Mouse (Mus musculus) MEL (cell line): ENCODE data around the gene Rnf44.

Source experiments
- HCFC1 ChIP-seq: IDR thresholded peaks from 2 replicates; pipeline ENCODE4 v1.6.1; 2012; ENCODE audit warnings: low read depth, mild to moderate bottlenecking, inconsistent platforms, low read length, improper control_type of control experiment, moderate library complexity
- MEF2A ChIP-seq: IDR thresholded peaks from 2 replicates; pipeline ENCODE4 v1.6.1; 2014; ENCODE audit warnings: low read depth, mild to moderate bottlenecking, inconsistent platforms, low read length, improper control_type of control experiment; ENCODE audit not compliant: poor library complexity, insufficient replicate concordance, severe bottlenecking; ENCODE audit errors: extremely low read depth
- MYC ChIP-seq: IDR thresholded peaks from 2 replicates; pipeline ENCODE4 v1.6.1; 2011; ENCODE audit warnings: low read depth, mild to moderate bottlenecking, low read length, improper control_type of control experiment, moderate library complexity
- POLR2A ChIP-seq, 2 experiments: IDR thresholded peaks; 2 replicates each; pipeline ENCODE4 v1.6.1; 2011 to 2012; ENCODE audit warnings: low read length in 2 of 2, mild to moderate bottlenecking in 2 of 2, control low read depth in 1 of 2, improper control_type of control experiment in 1 of 2, low read depth in 1 of 2, moderate library complexity in 1 of 2; ENCODE audit not compliant: control insufficient read depth in 1 of 2, insufficient read depth in 1 of 2, poor library complexity in 1 of 2
- POLR2AphosphoS5 ChIP-seq: IDR thresholded peaks from 2 replicates; pipeline ENCODE4 v1.6.1; 2012; ENCODE audit warnings: low read depth, borderline replicate concordance, mild to moderate bottlenecking, inconsistent platforms, low read length, moderate library complexity, mixed read lengths
- TCF12 ChIP-seq: IDR thresholded peaks from 2 replicates; pipeline ENCODE4 v1.6.1; 2014; ENCODE audit warnings: low read depth, mild to moderate bottlenecking, inconsistent platforms, low read length, improper control_type of control experiment, moderate library complexity
- ZC3H11A ChIP-seq: IDR thresholded peaks from 2 replicates; pipeline ENCODE4 v1.6.1; 2012; ENCODE audit warnings: low read depth, mild to moderate bottlenecking, inconsistent platforms, low read length, improper control_type of control experiment

- TF ChIP-seq POLR2A (IDR thresholded peaks at IDR 0.05; ENCODE audit: control insufficient read depth in 1 of 2, insufficient read depth in 1 of 2, low read depth in 1 of 2, low read length in 2 of 2, poor library complexity in 1 of 2) = no peak
- no peak for TF ChIP-seq ZC3H11A
- TF ChIP-seq MEF2A = no peak
- TF ChIP-seq HCFC1 = no peak
- TF ChIP-seq MYC = no peak
- no peak for TF ChIP-seq POLR2AphosphoS5
- no peak for TF ChIP-seq TCF12
These were observed 2.0 kb downstream of the Rnf44 start for GRCm38 (mm10) chr13:54691737-54692136.
